Mouse (Mus musculus): ENCODE measurements around the gene Arhgdia.

- TF ChIP-seq CTCF (IDR thresholded peaks at IDR 0.05; ENCODE audit: low read depth) (no peak), EP300 (IDR thresholded peaks at IDR 0.05; ENCODE audit: low read depth) (no peak)
Observed at GRCm38 (mm10) chr11:120554834-120555233, 26.6 kb downstream of the Arhgdia start.

Data from liver, embryonic 14.5 days (tissue).